19 mouse cellular contexts compared by ENCODE assay signal in the genomic region with DNA sequence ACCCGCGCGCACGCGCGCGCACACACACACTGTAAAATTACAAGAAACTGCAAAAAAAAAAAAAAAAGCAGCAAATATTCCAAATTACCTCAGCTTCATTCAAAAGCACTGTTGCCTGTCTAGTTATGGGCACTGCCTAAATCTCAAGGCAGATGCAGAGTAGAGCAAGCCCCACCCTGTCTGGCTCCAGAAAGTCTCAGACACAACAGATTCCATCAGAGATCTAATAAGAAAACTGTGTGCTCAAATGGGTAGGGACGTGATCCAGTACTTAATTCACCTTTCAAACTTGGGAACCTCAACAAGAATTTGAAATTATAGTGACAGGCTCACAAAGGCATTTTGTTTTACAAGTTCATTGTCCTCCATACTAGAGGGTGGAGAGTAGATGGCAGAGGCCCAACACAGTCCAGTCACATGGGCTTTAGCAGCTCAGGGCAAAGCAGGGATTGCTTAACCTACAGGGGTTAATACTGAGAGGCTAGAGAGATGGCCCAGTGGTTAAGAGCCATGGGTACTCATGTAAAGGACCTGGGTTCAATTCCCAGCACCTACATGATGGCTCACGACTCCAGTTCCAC.
DNase-seq lines count a peak whose midpoint lies in the region; ATAC-seq and TF ChIP-seq lines count a peak whose summit lies in the region.
"Had no signal": no experiment of that assay in that cellular context is flagged by ENCODE, and none has a peak within 500 bp of the region (broad histone marks: within the 10 kb centered on the region; RNA-seq: fewer than 3 reads in every experiment).

No protein-coding gene starts in this region.

- H3K9me3 ChIP-seq in embryonic facial prominence, embryonic 14.5 days (ENCODE audit: control insufficient read depth, low read length), result peaks cover 5% of the 10 kb centered on the region
- H3K9me3 ChIP-seq in embryonic facial prominence, embryonic 10.5 days, result no peaks in the 10 kb centered on the region
- no peaks in the 10 kb centered on the region for H3K9me3 ChIP-seq in lung, embryonic 14.5 days (ENCODE audit: low read depth, low read length)
- H3K9me3 ChIP-seq in stomach, embryonic 15.5 days, result no peaks in the 10 kb centered on the region
- H3K9me3 ChIP-seq in forebrain, embryonic 15.5 days, result no peaks in the 10 kb centered on the region
- H3K9me3 ChIP-seq: forebrain, embryonic 12.5 days; limb, embryonic 13.5 days; liver, embryonic 15.5 days; midbrain, embryonic 13.5 days; neural tube, embryonic 12.5 days had no signal

- no peaks in the 10 kb centered on the region for H3K36me3 ChIP-seq in embryonic facial prominence, embryonic 14.5 days (ENCODE audit: control insufficient read depth, insufficient read depth, low read length)
- H3K36me3 ChIP-seq in embryonic facial prominence, embryonic 10.5 days (replicated peaks), result no peaks in the 10 kb centered on the region
- H3K36me3 ChIP-seq in lung, embryonic 14.5 days (ENCODE audit: insufficient read depth), result no peaks in the 10 kb centered on the region
- H3K36me3 ChIP-seq in stomach, embryonic 15.5 days, result no peaks in the 10 kb centered on the region
- H3K36me3 ChIP-seq in forebrain, embryonic 15.5 days, result no peaks in the 10 kb centered on the region
- H3K36me3 ChIP-seq: forebrain, embryonic 12.5 days; limb, embryonic 13.5 days; liver, embryonic 15.5 days; midbrain, embryonic 13.5 days; neural tube, embryonic 12.5 days had no signal

- peak; percentile 32 for DNase-seq in embryonic facial prominence, embryonic 14.5 days (ENCODE audit: low spot score)
- DNase-seq in embryonic facial prominence, embryonic 10.5 days (ENCODE audit: low spot score), result no peak
- no peak for DNase-seq in lung, embryonic 14.5 days
- DNase-seq in lung, adult 2 months, result no peak
- DNase-seq in fibroblast of lung, adult 2 months (ENCODE audit: low read depth), result peak; percentile 73
- DNase-seq in cerebellum, postnatal 14 days, result no peak
- DNase-seq: adrenal gland, postnatal 36 days; cerebellum, adult 11-12 months; cerebellum, postnatal 36 days; heart, postnatal 10 days had no signal

- H3K4me3 ChIP-seq in embryonic facial prominence, embryonic 14.5 days (ENCODE audit: low read depth, low read length), result no peak overlapping the region
- no peak overlapping the region for H3K4me3 ChIP-seq in embryonic facial prominence, embryonic 10.5 days
- no peak overlapping the region for H3K4me3 ChIP-seq in lung, embryonic 14.5 days (ENCODE audit: low read depth, low read length)
- H3K4me3 ChIP-seq in lung, adult 2 months (replicated peaks; ENCODE audit: extremely low read depth, low read depth, low read length), result no peak overlapping the region
- H3K4me3 ChIP-seq in stomach, embryonic 15.5 days (replicated peaks), result no peak overlapping the region
- H3K4me3 ChIP-seq in forebrain, embryonic 15.5 days, result no peak overlapping the region
- H3K4me3 ChIP-seq: forebrain, embryonic 12.5 days; limb, embryonic 13.5 days; liver, embryonic 15.5 days; midbrain, embryonic 13.5 days; neural tube, embryonic 12.5 days had no signal

- 0 out of 2 replicates have a peak, but pooled peaks cover 3% of the 10 kb centered on the region for H3K4me1 ChIP-seq in embryonic facial prominence, embryonic 14.5 days (ENCODE audit: control insufficient read depth, insufficient read depth, low read length)
- peaks cover 3% of the 10 kb centered on the region; the same call in 1 of the 2 replicates for H3K4me1 ChIP-seq in embryonic facial prominence, embryonic 10.5 days
- H3K4me1 ChIP-seq in lung, embryonic 14.5 days (ENCODE audit: insufficient read depth), result peaks cover 6% of the 10 kb centered on the region
- peaks cover 12% of the 10 kb centered on the region for H3K4me1 ChIP-seq in lung, adult 2 months (ENCODE audit: control insufficient read depth, insufficient read depth, low read length)
- peaks cover 4% of the 10 kb centered on the region for H3K4me1 ChIP-seq in stomach, embryonic 15.5 days
- no peaks in the 10 kb centered on the region for H3K4me1 ChIP-seq in forebrain, embryonic 15.5 days
- H3K4me1 ChIP-seq: forebrain, embryonic 12.5 days; liver, embryonic 15.5 days; midbrain, embryonic 13.5 days; neural tube, embryonic 12.5 days had no signal

- no peak overlapping the region for H3K9ac ChIP-seq in embryonic facial prominence, embryonic 14.5 days (ENCODE audit: low read depth, low read length)
- no peak overlapping the region for H3K9ac ChIP-seq in lung, embryonic 14.5 days
- H3K9ac ChIP-seq in stomach, embryonic 15.5 days, result no peak overlapping the region
- H3K9ac ChIP-seq in forebrain, embryonic 15.5 days (replicated peaks), result no peak overlapping the region
- H3K9ac ChIP-seq: forebrain, embryonic 12.5 days; limb, embryonic 13.5 days; liver, embryonic 15.5 days; midbrain, embryonic 13.5 days; neural tube, embryonic 12.5 days had no signal

- no peaks in the 10 kb centered on the region for H3K27me3 ChIP-seq in embryonic facial prominence, embryonic 14.5 days (replicated peaks; ENCODE audit: control insufficient read depth, insufficient read depth, low read length)
- no peaks in the 10 kb centered on the region for H3K27me3 ChIP-seq in embryonic facial prominence, embryonic 10.5 days (replicated peaks; ENCODE audit: low read depth, poor library complexity, severe bottlenecking)
- no peaks in the 10 kb centered on the region for H3K27me3 ChIP-seq in lung, embryonic 14.5 days (ENCODE audit: insufficient read depth, low read length)
- no peaks in the 10 kb centered on the region for H3K27me3 ChIP-seq in stomach, embryonic 15.5 days (replicated peaks)
- H3K27me3 ChIP-seq in forebrain, embryonic 15.5 days, result no peaks in the 10 kb centered on the region
- H3K27me3 ChIP-seq: forebrain, embryonic 12.5 days; limb, embryonic 13.5 days; liver, embryonic 15.5 days; midbrain, embryonic 13.5 days; neural tube, embryonic 12.5 days had no signal

- ATAC-seq in embryonic facial prominence, embryonic 14.5 days (ENCODE audit: low read depth), result peak; percentile 75; the same call in 1 of the 2 replicates
- ATAC-seq in lung, embryonic 14.5 days (ENCODE audit: insufficient read depth), result no peak
- ATAC-seq in stomach, embryonic 15.5 days (ENCODE audit: insufficient read depth, low FRiP score, low read depth), result no peak
- ATAC-seq in forebrain, embryonic 15.5 days (replicated peaks), result no peak
- ATAC-seq: CD4-positive, CD25-positive, alpha-beta regulatory T cell, adult 4 months; midbrain, embryonic 13.5 days had no signal

- WGBS in embryonic facial prominence, embryonic 14.5 days, result 94% methylated on average over 9 of the region's 9 CpGs
- WGBS in embryonic facial prominence, embryonic 10.5 days, result 95% methylated on average over 9 of the region's 9 CpGs
- WGBS in lung, embryonic 14.5 days, result 97% methylated on average over 9 of the region's 9 CpGs
- 92% methylated on average over 9 of the region's 9 CpGs for WGBS in lung, adult 2 months
- WGBS in stomach, embryonic 15.5 days, result 94% methylated on average over 9 of the region's 9 CpGs
- 92% methylated on average over 9 of the region's 9 CpGs for WGBS in forebrain, embryonic 15.5 days

- TF ChIP-seq CTCF in lung, embryonic 14.5 days (IDR thresholded peaks at IDR 0.05; ENCODE audit: low read depth), result no peak
- TF ChIP-seq CTCF in lung, adult 2 months (IDR thresholded peaks at IDR 0.05; ENCODE audit: insufficient read depth, low read length), result no peak

- no peak for TF ChIP-seq POLR2A in lung, adult 2 months (IDR thresholded peaks at IDR 0.05; ENCODE audit: borderline replicate concordance, extremely low read depth, low read depth, low read length)

- no peak overlapping the region for H3K4me2 ChIP-seq in embryonic facial prominence, embryonic 14.5 days (ENCODE audit: low read depth, low read length)
- H3K4me2 ChIP-seq in lung, embryonic 14.5 days, result no peak overlapping the region
- H3K4me2 ChIP-seq in stomach, embryonic 15.5 days, result no peak overlapping the region
- H3K4me2 ChIP-seq in forebrain, embryonic 15.5 days (replicated peaks), result no peak overlapping the region
- H3K4me2 ChIP-seq: forebrain, embryonic 12.5 days; heart, embryonic 11.5 days; limb, embryonic 13.5 days; liver, embryonic 15.5 days; midbrain, embryonic 13.5 days; neural tube, embryonic 12.5 days had no signal

- no peak overlapping the region for H3K27ac ChIP-seq in embryonic facial prominence, embryonic 14.5 days (replicated peaks; ENCODE audit: low read depth, low read length)
- H3K27ac ChIP-seq in embryonic facial prominence, embryonic 10.5 days (replicated peaks), result no peak overlapping the region
- peak overlapping the region; percentile 5; the same call in 1 of the 2 replicates for H3K27ac ChIP-seq in lung, embryonic 14.5 days (ENCODE audit: low read depth)
- H3K27ac ChIP-seq in stomach, embryonic 15.5 days, result peak overlapping the region; percentile 54
- H3K27ac ChIP-seq in forebrain, embryonic 15.5 days (replicated peaks), result no peak overlapping the region
- H3K27ac ChIP-seq: forebrain, embryonic 12.5 days; limb, embryonic 13.5 days; liver, embryonic 15.5 days; midbrain, embryonic 13.5 days; neural tube, embryonic 12.5 days had no signal

Comparison
In these comparisons a context has a peak if more than half of its experiments do, and no peak if none do; other contexts are left out.
1. DNase-seq: peak in embryonic facial prominence, embryonic 14.5 days (single experiment) and fibroblast of lung, adult 2 months (single experiment); none in embryonic facial prominence, embryonic 10.5 days (single experiment), lung, embryonic 14.5 days (single experiment), lung, adult 2 months (single experiment) and cerebellum, postnatal 14 days (0 of 2).
2. H3K27ac ChIP-seq: peak in lung, embryonic 14.5 days (single experiment) and stomach, embryonic 15.5 days (single experiment); none in embryonic facial prominence, embryonic 14.5 days (single experiment), embryonic facial prominence, embryonic 10.5 days (single experiment) and forebrain, embryonic 15.5 days (single experiment).